Mouse (Mus musculus) R1 (cell line): ENCODE data around the gene Upk3bl.

Experiments
- DNase-seq: peaks from one replicate; pipeline ENCODE4 v3.0.0-alpha.2; 2018; ENCODE audit warnings: low read depth, low spot score

The Upk3bl gene

GRCm38 (mm10) chr5:136084891-136085651 is 30.8 kb downstream of the Upk3bl start:
- peak; percentile 53 for DNase-seq

- no peak for DNase-seq
These were observed 32.0 kb downstream of the Upk3bl start for GRCm38 (mm10) chr5:136086290-136086689.

- DNase-seq: peak; percentile 52
These were observed 34.7 kb downstream of the Upk3bl start for GRCm38 (mm10) chr5:136088821-136089575.

GRCm38 (mm10) chr5:136091927-136092326 is 37.6 kb downstream of the Upk3bl start:
- no peak for DNase-seq

GRCm38 (mm10) chr5:136094249-136095010 is 40.1 kb downstream of the Upk3bl start:
- DNase-seq: no peak

- no peak for DNase-seq
These were observed 40.8 kb downstream of the Upk3bl start for GRCm38 (mm10) chr5:136095089-136095488.

GRCm38 (mm10) chr5:136098536-136098935 is 44.2 kb downstream of the Upk3bl start:
- no peak for DNase-seq

- DNase-seq: peak; percentile 99
These were observed 48.0 kb downstream of the Upk3bl start for GRCm38 (mm10) chr5:136102099-136102820.

GRCm38 (mm10) chr5:136104511-136104910 is 50.2 kb downstream of the Upk3bl start:
- DNase-seq: peak; percentile 97

GRCm38 (mm10) chr5:136108486-136108885 is 54.2 kb downstream of the Upk3bl start:
- no peak for DNase-seq

GRCm38 (mm10) chr5:136109042-136109441 is 54.8 kb downstream of the Upk3bl start:
- DNase-seq: peak; percentile 15

- peak; percentile 88 for DNase-seq
These were observed 59.3 kb downstream of the Upk3bl start for GRCm38 (mm10) chr5:136113546-136113945.
